Mouse (Mus musculus) spleen, postnatal 4 days (tissue): ENCODE results near the gene Mymk.
A peak's percentile ranks its signal among the peaks of the same experiment; 100 is the strongest.

ENCODE experiments used
- DNase-seq, 2 experiments: peaks; one replicate each; pipeline ENCODE4 v3.0.0; 2022; ENCODE audit warnings: low spot score in 2 of 2

Gene Mymk

DNA sequence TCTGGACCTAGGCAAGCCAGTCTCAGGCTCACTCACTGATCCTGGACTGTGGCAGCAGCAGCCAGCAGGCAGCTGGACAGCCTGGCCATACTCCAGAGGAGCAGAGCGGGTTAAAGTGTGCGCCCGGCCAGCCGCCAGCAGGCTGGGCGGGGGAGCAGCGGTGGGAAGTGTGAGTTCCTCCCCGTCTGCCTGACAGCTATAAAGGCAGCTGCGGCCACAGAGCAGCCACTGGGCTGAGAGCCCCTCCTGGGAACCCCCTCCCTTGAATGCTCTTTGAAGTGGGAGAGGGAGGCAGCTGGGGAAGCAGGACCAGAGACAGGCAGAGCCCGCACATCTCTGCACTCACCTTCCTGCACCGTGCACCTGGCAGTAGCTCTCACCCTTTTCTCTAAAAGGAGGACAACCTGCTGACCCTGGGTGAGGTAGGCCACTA, 7.2 kb upstream of the Mymk start, which contains the start of gene Adamtsl2:
Gene Adamtsl2 (plus strand): TSS at position 228 of the 433 bp plus-strand sequence.
- no peak for DNase-seq

DNA sequence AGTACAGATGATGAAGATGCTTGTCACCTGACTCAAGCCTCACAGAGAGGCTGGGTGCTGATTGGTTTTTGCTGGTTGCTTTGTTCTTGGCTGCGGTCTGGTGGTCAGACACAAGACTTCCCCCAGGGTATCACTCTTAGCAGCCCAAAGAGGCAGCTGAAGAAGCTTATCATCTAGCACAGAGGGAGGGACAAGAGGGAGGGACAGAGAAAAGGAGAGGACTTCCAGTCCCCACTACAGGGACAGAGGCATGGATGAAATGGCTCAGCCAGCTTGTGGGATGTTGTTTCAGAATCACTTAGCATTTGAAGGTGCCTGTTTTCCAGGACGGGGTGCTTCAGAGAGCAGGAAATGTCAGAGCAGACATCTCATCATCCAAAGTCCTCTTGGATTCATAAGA, 6.3 kb upstream of the Mymk start:
- DNase-seq, result no peak

DNA sequence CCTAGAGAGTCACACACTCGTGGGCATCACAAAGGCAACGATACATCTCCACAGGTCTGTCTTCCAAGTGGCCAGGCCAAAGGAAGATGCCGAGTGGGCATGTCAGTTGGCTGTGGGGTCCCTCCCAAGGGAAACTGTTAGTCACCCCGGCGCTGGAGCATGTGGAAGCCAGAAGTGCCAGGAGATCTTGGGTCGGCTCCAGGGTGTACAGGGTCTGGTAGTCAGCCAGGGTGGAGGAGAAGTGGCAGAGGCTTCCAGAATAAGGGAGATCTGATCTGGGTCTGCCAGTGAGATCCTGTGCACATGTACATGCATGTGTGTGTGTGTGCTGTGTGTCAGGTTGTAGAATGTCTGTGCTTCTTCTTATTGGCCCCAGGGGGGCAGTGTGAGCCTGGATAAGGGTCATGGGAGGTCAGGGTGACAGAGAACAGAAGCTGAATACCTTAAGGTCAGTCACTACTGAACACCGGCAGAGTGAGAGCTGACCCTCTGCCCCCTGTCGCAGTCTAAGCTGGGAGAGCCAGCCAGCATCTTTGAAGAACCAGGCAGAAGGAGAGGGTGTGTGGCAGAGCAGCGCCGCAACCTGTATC, 5.8 kb upstream of the Mymk start:
- DNase-seq, result no peak

DNA sequence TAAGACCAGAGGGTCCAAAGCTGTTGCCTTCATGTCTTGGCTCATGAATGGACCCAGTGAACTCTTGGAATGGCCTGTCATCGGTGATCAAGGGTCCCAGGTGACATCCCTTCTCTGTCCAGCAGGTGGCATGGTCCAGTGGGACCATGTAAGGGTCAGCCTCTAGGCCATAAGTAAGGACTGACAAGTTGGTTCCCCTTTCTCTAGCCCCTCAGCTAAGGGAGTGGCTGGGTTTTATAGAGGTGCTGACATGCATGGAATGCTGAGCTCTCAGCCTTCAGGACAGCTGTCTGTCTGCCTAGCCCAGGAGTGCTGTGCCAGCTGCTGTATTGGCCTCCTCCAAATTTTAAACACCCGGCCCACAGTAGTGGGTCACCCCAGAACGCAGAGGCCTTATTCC, 3.5 kb upstream of the Mymk start:
- peak; percentile 35 to 72 for DNase-seq

GRCm38 (mm10) chr2:27074804-27075203, 2.8 kb upstream of the Mymk start:
- no peak for DNase-seq

DNA sequence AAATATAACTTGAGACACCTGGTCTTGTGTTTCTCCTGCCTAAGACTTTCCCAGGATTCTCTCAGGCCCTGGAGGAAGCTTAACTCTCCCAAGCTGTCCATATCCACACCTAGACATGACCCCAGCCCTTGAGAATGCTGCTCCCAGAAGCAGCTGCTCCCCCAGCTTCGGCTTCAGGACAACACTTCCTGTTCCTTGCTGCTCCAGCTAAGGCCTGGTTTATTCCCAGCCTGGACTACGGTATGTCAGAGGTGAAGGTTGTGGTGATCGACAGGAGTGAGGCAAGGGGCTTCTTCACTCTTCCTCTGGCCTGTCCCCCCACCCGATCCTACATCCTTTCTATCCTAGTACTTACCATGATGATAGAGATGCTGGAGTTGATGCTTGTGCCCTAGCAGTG, 1.4 kb upstream of the Mymk start:
- no peak for DNase-seq

DNA sequence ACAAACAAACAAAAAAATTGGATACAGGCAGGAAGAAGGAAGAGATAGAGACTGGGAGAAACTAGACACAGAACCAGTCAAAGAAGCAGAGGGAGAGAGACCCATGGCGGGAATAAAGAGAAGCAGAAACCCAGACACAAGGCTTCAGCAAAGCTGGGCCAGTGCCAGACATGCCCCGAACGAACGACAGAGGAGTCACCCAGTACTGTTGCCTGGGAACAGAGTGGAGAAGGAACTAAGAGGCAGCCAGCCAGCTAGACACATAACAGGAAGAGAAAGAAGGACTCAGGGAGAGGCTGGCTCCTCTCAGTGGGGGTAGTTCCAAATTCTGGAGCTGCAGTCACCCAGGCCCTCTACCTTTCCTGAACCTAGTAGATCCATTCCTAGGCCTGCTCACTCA, 842 bp downstream of the Mymk start:
- DNase-seq, result no peak

GRCm38 (mm10) chr2:27070247-27070813, 1.6 kb downstream of the Mymk start:
- no peak for DNase-seq

GRCm38 (mm10) chr2:27069646-27070045, 2.3 kb downstream of the Mymk start:
- no peak for DNase-seq

DNA sequence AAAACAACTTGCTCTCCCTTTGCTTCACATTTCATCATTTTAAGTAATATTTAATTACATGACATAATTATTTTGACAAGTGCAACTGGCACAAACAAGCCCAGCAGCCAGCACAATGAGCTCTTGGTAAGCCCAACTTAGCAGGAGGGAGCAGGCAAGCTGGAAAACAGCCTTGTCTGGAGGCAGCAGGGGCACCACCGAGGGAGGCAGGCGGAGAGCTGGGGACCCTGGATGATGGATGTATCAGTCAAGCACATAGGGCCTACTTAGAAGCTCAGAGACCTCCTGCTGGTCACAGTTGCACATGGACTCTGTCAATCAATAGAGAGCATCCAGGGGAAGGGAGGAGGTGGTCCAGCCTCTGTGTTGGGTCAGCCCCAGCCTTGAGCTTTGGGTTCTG, 4.0 kb downstream of the Mymk start:
- no peak for DNase-seq

- DNase-seq, result no peak
Observed at GRCm38 (mm10) chr2:27067124-27067523, 4.9 kb downstream of the Mymk start.

DNA sequence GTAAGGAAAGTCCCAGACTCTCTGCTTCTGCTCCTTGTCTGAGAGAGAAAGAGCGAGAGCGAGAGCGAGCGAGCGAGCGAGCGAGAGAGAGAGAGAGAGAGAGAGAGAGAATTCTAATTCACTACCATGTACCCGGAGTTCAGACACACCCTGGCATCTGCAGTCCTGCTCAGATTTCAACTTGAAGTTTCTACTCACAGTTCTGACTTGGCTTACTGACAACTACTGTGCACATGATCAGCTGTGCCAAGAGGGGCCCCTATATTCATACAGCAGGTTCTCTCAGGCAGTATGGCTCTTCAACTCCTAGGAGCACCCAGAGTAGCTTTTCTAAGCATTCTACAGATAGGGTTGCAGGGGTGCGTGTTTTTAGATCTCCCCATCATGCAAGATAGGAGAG, 12.8 kb downstream of the Mymk start:
- DNase-seq, result no peak

DNA sequence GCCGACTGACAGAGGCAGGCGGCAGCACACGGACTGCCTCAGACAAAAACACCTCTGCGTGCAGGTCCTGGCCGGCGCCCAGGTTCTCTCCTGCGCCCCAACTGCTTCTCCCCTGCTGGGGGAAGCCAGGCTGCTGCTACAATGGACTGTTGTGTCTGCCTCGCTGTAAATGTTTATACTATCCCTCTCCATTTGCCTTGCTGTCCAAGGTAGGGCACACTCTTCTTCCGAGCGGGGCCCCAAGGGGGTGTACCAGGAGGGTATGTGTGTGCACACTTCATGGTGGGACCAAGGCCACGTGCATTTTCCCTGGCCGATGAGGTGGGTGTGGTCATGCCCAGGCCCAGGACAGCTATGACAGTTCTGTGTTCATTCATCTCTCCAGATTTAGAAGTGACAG, 13.2 kb downstream of the Mymk start:
- DNase-seq, result no peak

DNA sequence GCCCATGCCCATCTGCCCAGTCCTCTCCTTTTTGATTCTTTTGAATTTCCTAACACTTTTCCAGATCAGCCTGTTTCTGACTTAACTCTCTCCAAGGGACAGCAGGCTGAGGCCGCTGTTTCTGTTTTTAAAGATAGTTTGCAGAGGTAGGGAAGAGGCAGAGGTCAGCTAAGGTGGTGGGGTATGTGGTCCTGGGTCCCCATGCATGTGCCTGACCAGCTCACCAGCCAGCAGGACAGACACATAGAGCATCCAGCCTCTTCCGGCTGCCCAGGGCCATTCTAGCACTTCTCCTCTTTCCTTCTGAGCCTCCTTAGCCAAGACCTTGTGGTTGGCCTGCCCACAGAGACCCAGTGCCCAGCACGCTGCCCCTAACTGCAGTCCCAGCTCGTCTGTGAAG, 13.7 kb downstream of the Mymk start:
- no peak for DNase-seq

DNA sequence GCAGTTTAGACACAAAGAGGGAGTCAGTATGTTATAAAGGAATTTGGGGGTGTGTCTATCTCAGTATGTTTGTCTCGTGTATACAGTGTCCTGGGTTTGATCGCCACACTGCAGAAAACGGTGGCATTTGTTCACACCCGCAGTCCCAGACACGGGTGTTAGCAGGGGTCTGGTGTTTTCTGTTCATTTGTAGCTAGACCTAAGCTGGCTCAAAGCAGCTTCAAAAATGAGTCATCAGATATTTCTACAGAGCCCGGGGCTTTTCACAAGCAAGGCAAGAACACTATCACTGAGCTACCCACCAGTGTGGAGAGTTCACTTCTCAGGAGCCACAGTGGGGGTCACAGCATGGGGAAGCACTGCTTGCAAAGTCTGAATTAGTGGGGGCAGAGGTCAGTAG, 22.6 kb downstream of the Mymk start:
- DNase-seq, result no peak

DNA sequence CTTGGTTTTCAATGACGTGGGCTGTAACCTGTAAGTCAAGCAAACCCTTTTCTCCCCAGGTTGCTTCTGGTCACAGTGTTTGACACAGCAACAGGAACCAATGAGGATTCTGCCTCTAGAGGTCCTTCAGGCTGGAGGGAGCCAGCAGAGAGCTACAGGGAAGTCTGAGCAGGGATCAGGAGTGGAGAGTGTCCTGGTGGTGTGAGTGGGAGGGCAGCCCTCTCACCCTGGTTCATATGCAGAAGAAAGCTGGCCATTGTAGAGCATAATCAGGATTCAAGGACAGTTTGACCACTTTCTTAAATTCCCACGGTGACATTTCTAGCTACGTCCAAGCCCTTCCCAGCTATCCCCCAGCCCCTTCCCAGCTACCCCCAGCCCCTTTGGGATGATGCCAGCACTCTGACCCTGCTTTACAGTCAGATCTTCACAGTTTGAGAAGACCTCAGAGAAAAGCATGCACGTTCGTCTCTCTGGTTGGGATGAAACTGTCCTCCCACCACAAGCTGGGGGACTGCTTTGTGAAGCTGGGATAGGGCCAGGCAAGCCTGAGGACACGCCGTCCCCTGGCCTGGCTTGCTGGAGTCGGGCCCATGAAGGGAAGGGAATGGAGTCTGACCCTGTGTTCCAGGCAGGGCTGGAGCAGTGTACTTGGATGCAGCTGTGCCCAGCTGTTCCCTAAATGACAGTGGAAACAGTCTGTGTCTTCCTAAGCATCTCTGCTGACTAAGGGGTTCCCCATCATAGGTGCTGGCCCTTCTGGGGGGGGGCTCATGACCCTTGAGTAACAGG, 25.8 kb downstream of the Mymk start:
- DNase-seq, result no peak

GRCm38 (mm10) chr2:27044641-27045040, 27.3 kb downstream of the Mymk start:
- no peak for DNase-seq

DNA sequence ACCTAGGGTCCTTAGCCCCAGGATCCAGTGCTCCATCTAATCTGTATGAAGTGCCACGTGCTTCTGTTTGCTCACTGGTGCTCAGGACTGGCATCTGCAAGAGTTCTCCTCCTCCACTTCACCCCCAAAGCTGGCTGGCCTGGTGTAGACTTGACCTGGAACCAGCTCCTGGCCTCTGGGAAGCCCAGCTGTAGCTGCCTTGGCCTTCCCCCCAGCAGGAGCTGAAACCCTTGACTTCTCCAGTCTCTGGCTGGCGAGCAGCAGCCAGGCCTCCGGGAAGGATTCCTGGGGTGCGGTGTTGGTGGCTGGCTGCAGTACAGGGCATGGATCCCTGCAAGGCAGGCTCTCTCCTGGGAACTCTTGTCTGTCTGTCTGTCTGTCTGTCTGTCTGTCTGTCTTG, 27.8 kb downstream of the Mymk start:
- DNase-seq, result no peak

DNA sequence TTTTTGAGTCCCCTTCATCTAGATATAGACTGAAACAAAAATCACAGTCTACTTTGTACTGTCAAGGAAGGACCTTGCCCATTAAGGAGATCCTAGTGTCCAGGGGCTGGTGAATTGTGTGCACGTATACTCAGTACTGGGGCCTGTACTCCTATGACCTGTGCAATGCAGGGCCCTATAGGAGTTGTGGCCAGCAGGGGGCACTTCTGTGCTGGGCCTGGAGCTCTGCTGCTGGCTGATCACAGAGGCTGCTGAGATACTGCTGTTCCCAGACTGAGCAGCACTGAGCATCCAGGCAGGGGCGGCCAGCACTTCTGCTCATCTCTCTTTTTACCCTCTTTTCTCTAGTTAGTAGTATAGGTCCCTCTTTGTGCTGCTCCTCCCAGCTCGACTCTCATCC, 28.5 kb downstream of the Mymk start:
- peak; percentile 64 to 85 for DNase-seq

DNA sequence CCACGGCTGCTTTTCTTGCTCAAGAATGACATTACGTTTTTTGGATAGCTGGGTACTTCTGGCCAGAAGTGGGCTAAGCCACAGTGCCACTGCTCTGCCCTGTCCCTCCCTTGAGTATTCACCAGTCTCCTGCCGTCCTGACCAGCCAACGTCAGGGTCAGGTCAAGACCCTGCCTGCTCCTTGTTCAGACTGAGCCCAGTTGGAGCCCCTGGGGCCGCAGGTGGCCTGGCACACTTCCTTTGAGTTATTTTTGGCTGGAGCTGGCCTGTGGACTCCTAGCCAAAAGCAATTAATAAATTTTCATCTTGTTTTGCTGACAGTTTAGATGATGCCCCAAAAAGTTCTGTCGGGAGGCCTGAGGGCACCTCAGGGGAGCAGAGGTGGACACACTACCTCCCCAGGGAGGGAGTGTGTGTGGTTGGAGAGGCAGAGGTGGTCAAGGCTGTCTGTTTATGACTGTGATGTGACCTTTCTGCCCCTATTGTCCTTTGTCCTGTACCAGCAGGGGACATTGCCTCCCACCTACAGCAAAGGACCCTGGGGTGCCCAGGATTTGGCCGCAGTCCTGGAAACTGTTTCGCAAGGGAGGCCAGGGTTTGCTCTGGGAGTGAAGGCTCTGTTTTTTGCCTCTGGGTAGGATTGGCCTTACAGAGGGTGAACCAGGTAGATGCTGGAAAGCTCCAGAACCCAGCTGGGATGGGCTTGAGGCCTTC, 29.7 kb downstream of the Mymk start:
- no peak for DNase-seq

GRCm38 (mm10) chr2:27039286-27039685, 32.7 kb downstream of the Mymk start:
- no peak for DNase-seq

DNA sequence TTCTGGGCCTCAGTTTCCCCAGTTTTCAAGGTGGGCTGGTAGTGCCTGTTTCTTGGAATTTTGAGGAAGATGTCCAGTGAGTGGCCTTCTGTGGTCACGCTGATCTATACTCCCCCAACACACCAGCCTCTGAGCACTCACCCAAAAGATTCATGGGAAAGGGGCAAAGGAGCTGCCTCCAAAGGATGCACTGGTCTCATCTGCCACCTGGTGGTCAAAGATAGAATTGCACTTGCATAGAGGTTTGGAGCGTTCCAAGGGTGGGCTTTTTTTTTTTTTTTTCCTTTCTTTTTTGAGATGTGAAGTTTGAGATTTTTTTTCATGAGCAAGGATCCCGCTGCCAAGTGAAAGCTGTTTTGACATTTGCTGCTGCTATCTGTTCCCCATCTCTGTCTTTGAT, 33.4 kb downstream of the Mymk start:
- peak; percentile 69 to 87 for DNase-seq

DNA sequence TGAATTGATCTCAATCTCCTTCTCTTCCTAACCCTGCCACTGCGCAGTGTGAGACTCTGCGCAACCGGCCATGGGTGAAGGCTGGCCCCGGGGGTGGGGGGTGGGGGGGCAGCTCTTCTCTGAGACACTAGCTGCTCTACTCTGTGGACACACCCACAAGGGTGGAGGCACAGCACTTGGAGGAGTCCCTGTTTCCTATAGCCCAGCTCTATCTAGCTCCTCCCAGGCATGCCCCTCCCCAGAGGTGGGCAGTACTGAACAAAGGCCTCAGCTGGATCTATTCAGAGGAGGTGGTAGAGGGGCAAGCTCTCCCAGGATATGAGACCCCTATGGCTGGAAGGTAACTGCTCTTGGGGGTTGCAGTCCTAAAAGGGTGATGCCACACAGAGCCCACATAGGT, 35.0 kb downstream of the Mymk start:
- DNase-seq, result no peak
